Mouse (Mus musculus) liver, embryonic 12.5 days (tissue): ENCODE measurements around the gene Zfp780b. TPM values are rescaled to one million over a fixed set of nuclear protein-coding genes. Genes with fewer than 3 reads are reported as not detected.
"Not testable (repeated sequence)": the region's sequence is repeated elsewhere in the genome, so short reads cannot be mapped to it uniquely, and the experiment has no call there.

Experiments
- ATAC-seq: fragments of 200-750 bp; cut with Nextera tagmentation; 2 replicates; pipeline ENCODE4 v1.8.0; 2017; ENCODE audit warnings: moderate number of reproducible peaks, mild to moderate bottlenecking, moderate library complexity
- H3K27ac ChIP-seq: fragments of 300-500 bp; sonication (generic); 2 replicates; pipeline ENCODE4 v1.5.1; 2016; ENCODE audit warnings: mild to moderate bottlenecking
- H3K27me3 ChIP-seq: fragments of 300-500 bp; sonication (generic); replicated peaks from 2 replicates; pipeline ENCODE4 v1.6.1; 2016; ENCODE audit warnings: mild to moderate bottlenecking, moderate library complexity
- H3K36me3 ChIP-seq: fragments of 300-500 bp; sonication (generic); 2 replicates; pipeline ENCODE4 v1.6.1; 2016; ENCODE audit warnings: mild to moderate bottlenecking, moderate library complexity
- H3K4me1 ChIP-seq: fragments of 300-500 bp; sonication (generic); 2 replicates; pipeline ENCODE4 v1.6.1; 2016
- H3K4me2 ChIP-seq: fragments of 300-500 bp; sonication (generic); 2 replicates; pipeline ENCODE4 v1.6.1; 2016; ENCODE audit warnings: mild to moderate bottlenecking, moderate library complexity
- H3K4me3 ChIP-seq: fragments of 300-500 bp; sonication (generic); 2 replicates; pipeline ENCODE4 v1.5.1; 2016; ENCODE audit warnings: mild to moderate bottlenecking, moderate library complexity
- H3K9ac ChIP-seq: fragments of 300-500 bp; sonication (generic); 2 replicates; pipeline ENCODE4 v1.6.1; 2016; ENCODE audit warnings: mild to moderate bottlenecking, moderate library complexity
- H3K9me3 ChIP-seq: fragments of 300-500 bp; sonication (generic); replicated peaks from 2 replicates; pipeline ENCODE4 v1.6.1; 2016; ENCODE audit warnings: mild to moderate bottlenecking, moderate library complexity
- WGBS: fragments of 180-500 bp; shearing (Covaris S2); methylation state at CpG from one replicate; pipeline ENCODE4 v1.1.7; 2016; ENCODE audit not compliant: insufficient replicate concordance; 5-methylcytosine and 5-hydroxymethylcytosine counted together
- polyA plus RNA-seq: library from polyadenylated mRNA; unstranded; fragments of >200 nt; fragmentation: Nextera tagmentation; extraction: Ambion mirVana; gene quantifications from 2 replicates; pipeline ENCODE4 v1.2.1, GENCODE M21; 2016

The Zfp780b gene
- polyA plus RNA-seq, 1 experiment from 2014 or later = 9.3 TPM

- H3K4me2 ChIP-seq, H3K27me3 ChIP-seq, H3K36me3 ChIP-seq, H3K4me3 ChIP-seq, H3K9me3 ChIP-seq, ATAC-seq, H3K9ac ChIP-seq, H3K27ac ChIP-seq: not testable (repeated sequence)
- 20% methylated on average over 4 of the region's 4 CpGs for WGBS
- H3K4me1 ChIP-seq = peaks cover 16% of the 10 kb centered on the region
These were observed 51.9 kb downstream of the Zfp780b start for GRCm38 (mm10) chr7:27927041-27927440.

GRCm38 (mm10) chr7:27910952-27911351 is 68.0 kb downstream of the Zfp780b start:
- not testable (repeated sequence) for H3K27ac ChIP-seq, ATAC-seq, H3K9me3 ChIP-seq, H3K9ac ChIP-seq, H3K27me3 ChIP-seq, H3K36me3 ChIP-seq, H3K4me3 ChIP-seq, H3K4me2 ChIP-seq, H3K4me1 ChIP-seq
- WGBS = 64% methylated on average over 4 of the region's 4 CpGs

Other genes starting within 250 kb of the Zfp780b start
- gene Zfp60, start 247.8 kb downstream of the Zfp780b start, polyA plus RNA-seq = 8.0 and 9.2 TPM in 2 replicates
- 0.89 and 1.0 TPM in 2 replicates for gene Zfp626, start 172.0 kb downstream of the Zfp780b start, polyA plus RNA-seq
- 2.6 and 3.1 TPM in 2 replicates for gene Zfp59, start 140.6 kb downstream of the Zfp780b start, polyA plus RNA-seq
- gene Zfp607a, start 121.6 kb downstream of the Zfp780b start, polyA plus RNA-seq = 2.1 and 2.2 TPM in 2 replicates
- gene Zfp974, start 49.7 kb downstream of the Zfp780b start, polyA plus RNA-seq = 1.7 and 2.0 TPM in 2 replicates
- 3.0 and 3.1 TPM in 2 replicates for gene Zfp850, start 34.9 kb upstream of the Zfp780b start, polyA plus RNA-seq
- gene Psmc4, start 70.9 kb upstream of the Zfp780b start, polyA plus RNA-seq = 207 and 217 TPM in 2 replicates
- gene Fcgbp, start 92.1 kb upstream of the Zfp780b start, polyA plus RNA-seq = 0.06 and 0.35 TPM in 2 replicates
- 0.01 TPM in 1 of 2 replicates, not detected in the other for gene 9530053A07Rik, start 150.3 kb upstream of the Zfp780b start, polyA plus RNA-seq
- gene Fbl, start 190.5 kb upstream of the Zfp780b start, polyA plus RNA-seq = 150 and 152 TPM in 2 replicates
- gene Dyrk1b, start 200.3 kb upstream of the Zfp780b start, polyA plus RNA-seq = 2.8 and 3.1 TPM in 2 replicates